Mouse (Mus musculus) small intestine, adult 2 months (tissue): ENCODE results near the gene Rhbg. TPM values are rescaled to one million over a fixed set of nuclear protein-coding genes. Genes with fewer than 3 reads are reported as not detected.

ENCODE experiments used
- H3K27ac ChIP-seq: fragments of 200-500 bp; 2 replicates; pipeline ENCODE4 v1.5.1; 2012; ENCODE audit warnings: low read depth, low read length, control low read depth, inconsistent platforms; ENCODE audit not compliant: insufficient read depth
- H3K27me3 ChIP-seq: fragments of 200-500 bp; 2 replicates; pipeline ENCODE4 v1.6.1; 2012; ENCODE audit warnings: mild to moderate bottlenecking, moderate library complexity, low read length, inconsistent platforms; ENCODE audit not compliant: control insufficient read depth, insufficient read depth
- H3K36me3 ChIP-seq: fragments of 200-500 bp; 2 replicates; pipeline ENCODE4 v1.6.1; 2012; ENCODE audit warnings: mild to moderate bottlenecking, low read length, control low read depth, inconsistent platforms; ENCODE audit not compliant: control insufficient read depth, insufficient read depth
- H3K4me1 ChIP-seq: fragments of 200-500 bp; 2 replicates; pipeline ENCODE4 v1.6.1; 2012; ENCODE audit warnings: low read length, inconsistent platforms, mixed read lengths; ENCODE audit not compliant: control insufficient read depth, insufficient read depth, insufficient read length
- H3K4me3 ChIP-seq: fragments of 200-500 bp; 2 replicates; pipeline ENCODE4 v1.5.1; 2012; ENCODE audit warnings: low read depth, mild to moderate bottlenecking, control low read depth, inconsistent platforms, low read length, moderate library complexity
- CTCF ChIP-seq: fragments of 200-500 bp; IDR thresholded peaks from 2 replicates; pipeline ENCODE4 v1.5.1; 2012; ENCODE audit warnings: low read depth, mild to moderate bottlenecking, control low read depth, inconsistent platforms, low read length, moderate library complexity, mixed read lengths; ENCODE audit not compliant: insufficient replicate concordance, insufficient read length; ENCODE audit errors: extremely low read depth
- POLR2A ChIP-seq: fragments of 200-500 bp; IDR thresholded peaks from 2 replicates; pipeline ENCODE4 v1.6.1; 2012; ENCODE audit warnings: low read depth, mild to moderate bottlenecking, control low read depth, inconsistent platforms, low read length, moderate library complexity
- WGBS: fragments of 180-500 bp; shearing (Covaris S2); methylation state at CpG from one replicate; pipeline ENCODE4 v1.1.7; 2018; 5-methylcytosine and 5-hydroxymethylcytosine counted together
- polyA plus RNA-seq: library from polyadenylated mRNA; depleted of rRNA; stranded (reverse); fragments of >200 nt; gene quantifications from 2 replicates; pipeline ENCODE4 v1.2.3, GENCODE M21; 2012

Rhbg gene
- polyA plus RNA-seq, 1 experiment: 40.3 TPM

- H3K27ac ChIP-seq: no peak overlapping the region
- H3K4me1 ChIP-seq: peaks cover 15% of the 10 kb centered on the region
- peaks cover 81% of the 10 kb centered on the region for H3K27me3 ChIP-seq
- WGBS: 16% methylated on average over 2 of the region's 2 CpGs
- H3K4me3 ChIP-seq: no peak overlapping the region
- TF ChIP-seq CTCF (no peak), POLR2A (no peak)
- H3K36me3 ChIP-seq: no peaks in the 10 kb centered on the region
These were observed 43.6 kb downstream of the Rhbg start for GRCm38 (mm10) chr3:88210918-88211317.

GRCm38 (mm10) chr3:88210121-88210520 lies 44.4 kb downstream of the Rhbg start:
- Histone ChIP-seq H3K27ac (no peak overlapping the region), H3K36me3 (no peaks in the 10 kb centered on the region), H3K4me3 (no peak overlapping the region), H3K4me1 (peaks cover 7% of the 10 kb centered on the region; the same call in 1 of the 2 replicates), H3K27me3 (peaks cover 81% of the 10 kb centered on the region)
- WGBS: 35% methylated on average over 2 of the region's 2 CpGs
- TF ChIP-seq POLR2A (no peak), CTCF (no peak)

GRCm38 (mm10) chr3:88209306-88209705 lies 45.2 kb downstream of the Rhbg start:
- H3K27me3 ChIP-seq: peaks cover 75% of the 10 kb centered on the region
- H3K27ac ChIP-seq: no peak overlapping the region
- WGBS: under 1% methylated on average over 6 of the region's 6 CpGs
- TF ChIP-seq POLR2A (no peak), CTCF (no peak)
- no peak overlapping the region for H3K4me3 ChIP-seq
- peaks cover under 1% of the 10 kb centered on the region; the same call in 1 of the 2 replicates for H3K4me1 ChIP-seq
- no peaks in the 10 kb centered on the region for H3K36me3 ChIP-seq

- no peak for TF ChIP-seq CTCF
- no peak for TF ChIP-seq POLR2A
- peaks cover 74% of the 10 kb centered on the region for H3K27me3 ChIP-seq
These were observed 46.2 kb downstream of the Rhbg start for GRCm38 (mm10) chr3:88208226-88208720.

GRCm38 (mm10) chr3:88207451-88208100 lies 46.9 kb downstream of the Rhbg start:
- no peaks in the 10 kb centered on the region for H3K4me1 ChIP-seq
- H3K27me3 ChIP-seq: peaks cover 77% of the 10 kb centered on the region
- TF ChIP-seq POLR2A (no peak), CTCF (no peak)
- H3K4me3 ChIP-seq: no peak overlapping the region
- H3K36me3 ChIP-seq: no peaks in the 10 kb centered on the region
- WGBS: 6% methylated on average over 13 of the region's 15 CpGs
- no peak overlapping the region for H3K27ac ChIP-seq

More at GRCm38 (mm10) chr3:88208226-88208720, 46.2 kb downstream of the Rhbg start:
- 18% methylated on average over 3 of the region's 3 CpGs for WGBS
- Histone ChIP-seq H3K27ac (no peak overlapping the region), H3K4me3 (no peak overlapping the region), H3K4me1 (no peaks in the 10 kb centered on the region), H3K36me3 (no peaks in the 10 kb centered on the region)

- no peak for TF ChIP-seq CTCF
- no peak for TF ChIP-seq POLR2A
- no peak overlapping the region for H3K4me3 ChIP-seq
- H3K27me3 ChIP-seq: peaks cover 75% of the 10 kb centered on the region
- H3K27ac ChIP-seq: no peak overlapping the region
- no peaks in the 10 kb centered on the region for H3K36me3 ChIP-seq
- 3% methylated on average over 14 of the region's 14 CpGs for WGBS
- no peaks in the 10 kb centered on the region for H3K4me1 ChIP-seq
These were observed 47.6 kb downstream of the Rhbg start for GRCm38 (mm10) chr3:88206901-88207371.

GRCm38 (mm10) chr3:88206500-88206899 lies 48.0 kb downstream of the Rhbg start:
- no peaks in the 10 kb centered on the region for H3K36me3 ChIP-seq
- no peaks in the 10 kb centered on the region for H3K4me1 ChIP-seq
- H3K27ac ChIP-seq: no peak overlapping the region
- WGBS: 5% methylated on average over 3 of the region's 3 CpGs
- peaks cover 77% of the 10 kb centered on the region for H3K27me3 ChIP-seq
- no peak overlapping the region for H3K4me3 ChIP-seq
- TF ChIP-seq POLR2A: no peak
- no peak for TF ChIP-seq CTCF
